Mouse (Mus musculus): ENCODE data around the gene Gm28891.
"Not testable (repeated sequence)": the region's sequence is repeated elsewhere in the genome, so short reads cannot be mapped to it uniquely, and the experiment has no call there.

The Gm28891 gene

DNA sequence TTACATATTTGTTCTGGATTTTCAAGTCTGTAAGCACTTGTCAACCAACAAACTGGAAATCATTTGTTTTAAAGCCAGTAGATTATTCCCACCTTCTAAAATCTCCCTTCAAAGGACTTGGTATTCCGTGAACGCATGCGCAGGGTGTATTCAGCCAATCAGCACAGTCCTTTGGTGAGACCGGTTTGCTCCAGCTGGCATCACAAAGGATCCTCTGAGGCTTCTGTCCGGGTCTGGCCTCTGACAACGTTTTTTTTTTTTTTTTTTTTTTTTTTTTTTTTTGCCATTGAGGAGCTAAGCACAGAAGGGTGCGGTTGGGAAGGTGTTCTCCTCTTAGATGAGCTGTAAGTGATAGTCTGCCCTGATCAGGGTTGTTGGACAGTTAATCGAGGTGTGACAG is at the start of gene Gm28891:
TSS of gene Gm28891 (plus strand) at position 301 of the 400 bp plus-strand sequence.
- not testable (repeated sequence) for DNase-seq (ENCODE audit: extremely low spot score, low read depth, low spot score)

Measured in hindlimb bud, embryonic 11.5 days (tissue).